Mouse (Mus musculus): ENCODE measurements at regions not wholly inside any gene's neighbourhood (a gene's known extent, or its start where the extent isn't known, plus 50 kb on each side); places are given as distances from the start of the nearest gene placed in this dataset.

DNA sequence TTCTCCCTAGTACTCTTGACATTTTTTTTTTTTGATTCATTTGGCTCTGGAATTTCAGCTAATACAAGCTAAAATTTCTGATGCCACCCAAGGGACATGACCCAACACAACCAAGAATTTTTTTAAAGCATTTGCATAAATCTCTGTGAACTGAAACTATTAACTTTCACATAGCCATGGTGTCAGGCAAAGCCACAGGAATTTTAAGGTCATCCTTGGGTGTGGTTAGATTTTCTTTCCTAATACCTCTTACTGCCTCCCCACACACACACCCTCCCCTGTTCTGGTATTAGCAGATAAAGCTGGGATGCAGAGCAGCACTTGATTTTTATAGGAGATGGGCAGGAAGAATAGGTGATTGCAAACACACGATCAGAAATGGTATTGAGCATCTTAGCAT is 150.9 kb upstream of the Tmco5 start:
- Histone ChIP-seq H3K9ac (replicated peaks) (no peak overlapping the region), H3K4me2 (ENCODE audit: low read depth, low read length) (no peak overlapping the region), H3K27me3 (ENCODE audit: insufficient read depth, low read length) (no peaks in the 10 kb centered on the region), H3K4me3 (ENCODE audit: low read depth, low read length) (no peak overlapping the region), H3K36me3 (replicated peaks; ENCODE audit: insufficient read depth, low read length) (no peaks in the 10 kb centered on the region), H3K4me1 (ENCODE audit: insufficient read depth) (no peaks in the 10 kb centered on the region), H3K27ac (ENCODE audit: low read depth) (no peak overlapping the region), H3K9me3 (ENCODE audit: low read length) (no peaks in the 10 kb centered on the region)
- ATAC-seq = no peak
- DNase-seq = no peak
- 40% methylated on average over 1 of the region's 1 CpGs for WGBS (ENCODE audit: insufficient replicate concordance)
- TF ChIP-seq CTCF (IDR thresholded peaks at IDR 0.05; ENCODE audit: low read depth) (no peak), EP300 (IDR thresholded peaks at IDR 0.05; ENCODE audit: low read depth) (no peak)

DNA sequence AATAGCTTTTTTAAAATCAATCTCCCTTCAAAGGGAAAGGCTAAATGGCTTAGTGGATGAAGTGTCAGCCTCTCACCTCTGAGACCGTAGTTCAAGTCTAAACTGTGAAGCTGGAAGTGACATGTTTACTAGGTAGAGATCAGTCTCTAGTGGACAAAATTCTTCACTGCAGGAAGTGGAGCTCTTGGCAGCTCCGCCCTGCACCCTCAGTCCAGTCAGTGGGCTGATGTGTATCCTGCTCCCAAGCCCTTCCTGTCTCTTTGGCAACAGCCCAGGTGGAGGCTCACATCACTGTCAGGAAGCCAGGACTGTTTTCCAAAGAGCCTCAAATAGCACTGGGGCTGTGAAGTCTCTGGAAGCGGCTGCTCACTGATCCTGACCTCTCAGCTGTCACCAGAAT is 142.8 kb upstream of the Tmco5 start:
- Histone ChIP-seq H3K4me1 (ENCODE audit: insufficient read depth) (no peaks in the 10 kb centered on the region), H3K36me3 (replicated peaks; ENCODE audit: insufficient read depth, low read length) (no peaks in the 10 kb centered on the region), H3K27me3 (ENCODE audit: insufficient read depth, low read length) (no peaks in the 10 kb centered on the region), H3K27ac (ENCODE audit: low read depth) (no peak overlapping the region), H3K9me3 (ENCODE audit: low read length) (no peaks in the 10 kb centered on the region), H3K4me2 (ENCODE audit: low read depth, low read length) (no peak overlapping the region), H3K9ac (replicated peaks) (no peak overlapping the region), H3K4me3 (ENCODE audit: low read depth, low read length) (no peak overlapping the region)
- DNase-seq = peak; percentile 12
- no peak for TF ChIP-seq EP300 (IDR thresholded peaks at IDR 0.05; ENCODE audit: low read depth)
- TF ChIP-seq CTCF (IDR thresholded peaks at IDR 0.05; ENCODE audit: low read depth) = peak; percentile 24; the same call in 1 of the 2 replicates
- 38% methylated on average over 3 of the region's 3 CpGs for WGBS (ENCODE audit: insufficient replicate concordance)
- ATAC-seq = no peak

- no peak for ATAC-seq
- WGBS (ENCODE audit: insufficient replicate concordance) = 74% methylated on average over 15 of the region's 15 CpGs
These were observed 109.9 kb upstream of the Tmco5 start for GRCm38 (mm10) chr2:116768459-116769047.

DNA sequence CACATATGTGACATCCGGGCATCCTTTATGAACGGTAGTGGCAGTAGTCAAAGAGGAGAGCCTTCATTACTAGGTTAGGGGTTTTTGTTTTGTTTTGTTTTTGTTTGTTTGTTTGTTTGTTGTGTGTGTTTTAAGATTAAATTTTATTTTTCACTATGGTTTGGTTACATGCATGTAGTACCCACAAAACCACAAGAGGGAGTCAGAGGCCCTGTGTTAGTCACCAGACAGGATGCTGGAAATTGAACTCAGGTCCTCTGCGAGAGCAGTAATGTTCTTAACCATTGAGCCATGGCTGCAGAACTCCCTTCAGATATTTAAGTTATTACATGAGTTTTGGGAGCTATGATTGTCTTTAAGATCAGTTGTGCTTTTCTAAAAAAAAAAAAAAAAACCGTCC is 109.3 kb upstream of the Tmco5 start:
- ATAC-seq = no peak
- WGBS (ENCODE audit: insufficient replicate concordance) = 64% methylated on average over 4 of the region's 4 CpGs
- H3K27me3 ChIP-seq (ENCODE audit: insufficient read depth, low read length) = no peaks in the 10 kb centered on the region

More at GRCm38 (mm10) chr2:116768459-116769047, 109.9 kb upstream of the Tmco5 start:
- DNase-seq = no peak
- TF ChIP-seq CTCF (IDR thresholded peaks at IDR 0.05; ENCODE audit: low read depth) = no peak
- no peak for TF ChIP-seq EP300 (IDR thresholded peaks at IDR 0.05; ENCODE audit: low read depth)
- no peak overlapping the region for H3K4me3 ChIP-seq (ENCODE audit: low read depth, low read length)
- no peak overlapping the region for H3K9ac ChIP-seq (replicated peaks)
- H3K27me3 ChIP-seq (ENCODE audit: insufficient read depth, low read length) = no peaks in the 10 kb centered on the region
- no peak overlapping the region for H3K27ac ChIP-seq (ENCODE audit: low read depth)
- H3K36me3 ChIP-seq (replicated peaks; ENCODE audit: insufficient read depth, low read length) = no peaks in the 10 kb centered on the region
- H3K4me2 ChIP-seq (ENCODE audit: low read depth, low read length) = no peak overlapping the region
- H3K4me1 ChIP-seq (ENCODE audit: insufficient read depth) = no peaks in the 10 kb centered on the region
- H3K9me3 ChIP-seq (ENCODE audit: low read length) = no peaks in the 10 kb centered on the region

DNA sequence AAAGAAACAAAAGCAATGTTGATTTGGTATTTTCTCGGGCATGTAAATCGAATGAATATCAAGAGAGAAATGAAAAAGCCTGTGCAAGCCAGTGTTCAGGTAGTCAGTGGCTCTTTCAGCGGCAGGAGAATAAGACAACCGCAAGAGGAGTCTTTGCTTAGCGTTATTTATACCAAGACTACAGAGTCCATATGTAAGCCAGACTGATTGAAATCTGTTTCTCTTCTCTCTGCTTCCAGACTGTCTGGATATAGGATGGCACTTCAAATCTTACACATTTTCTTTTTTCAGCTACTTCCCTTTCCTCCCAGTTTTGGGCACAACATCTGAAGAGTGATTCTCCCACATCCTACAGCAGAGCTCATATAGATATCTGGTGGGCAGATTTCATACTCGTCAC is 105.9 kb upstream of the Tmco5 start:
- DNase-seq (no peak), ATAC-seq (no peak)
- Histone ChIP-seq H3K27ac (ENCODE audit: low read depth) (no peak overlapping the region), H3K36me3 (replicated peaks; ENCODE audit: insufficient read depth, low read length) (no peaks in the 10 kb centered on the region), H3K4me2 (ENCODE audit: low read depth, low read length) (no peak overlapping the region), H3K4me3 (ENCODE audit: low read depth, low read length) (no peak overlapping the region), H3K9ac (replicated peaks) (no peak overlapping the region), H3K9me3 (ENCODE audit: low read length) (no peaks in the 10 kb centered on the region), H3K27me3 (ENCODE audit: insufficient read depth, low read length) (no peaks in the 10 kb centered on the region), H3K4me1 (ENCODE audit: insufficient read depth) (no peaks in the 10 kb centered on the region)
- TF ChIP-seq EP300 (IDR thresholded peaks at IDR 0.05; ENCODE audit: low read depth) (no peak), CTCF (IDR thresholded peaks at IDR 0.05; ENCODE audit: low read depth) (no peak)
- WGBS (ENCODE audit: insufficient replicate concordance) = 78% methylated on average over 6 of the region's 6 CpGs

More for the DNA sequence above, 109.3 kb upstream of the Tmco5 start:
- Histone ChIP-seq H3K27ac (ENCODE audit: low read depth) (no peak overlapping the region), H3K9me3 (ENCODE audit: low read length) (no peaks in the 10 kb centered on the region), H3K36me3 (replicated peaks; ENCODE audit: insufficient read depth, low read length) (no peaks in the 10 kb centered on the region), H3K4me1 (ENCODE audit: insufficient read depth) (no peaks in the 10 kb centered on the region), H3K4me3 (ENCODE audit: low read depth, low read length) (no peak overlapping the region), H3K4me2 (ENCODE audit: low read depth, low read length) (no peak overlapping the region), H3K9ac (replicated peaks) (no peak overlapping the region)
- no peak for DNase-seq
- no peak for TF ChIP-seq EP300 (IDR thresholded peaks at IDR 0.05; ENCODE audit: low read depth)
- 0 out of 2 replicates have a peak, but pooled peaks have one; percentile 17 for TF ChIP-seq CTCF (IDR thresholded peaks at IDR 0.05; ENCODE audit: low read depth)

GRCm38 (mm10) chr2:116800141-116800540 is 78.3 kb upstream of the Tmco5 start:
- Histone ChIP-seq H3K4me1 (ENCODE audit: insufficient read depth) (no peaks in the 10 kb centered on the region), H3K27ac (ENCODE audit: low read depth) (no peak overlapping the region), H3K27me3 (ENCODE audit: insufficient read depth, low read length) (no peaks in the 10 kb centered on the region), H3K9me3 (ENCODE audit: low read length) (no peaks in the 10 kb centered on the region), H3K4me2 (ENCODE audit: low read depth, low read length) (no peak overlapping the region), H3K36me3 (replicated peaks; ENCODE audit: insufficient read depth, low read length) (no peaks in the 10 kb centered on the region), H3K9ac (replicated peaks) (no peak overlapping the region), H3K4me3 (ENCODE audit: low read depth, low read length) (no peak overlapping the region)
- ATAC-seq = no peak
- DNase-seq = no peak
- 69% methylated on average over 2 of the region's 2 CpGs for WGBS (ENCODE audit: insufficient replicate concordance)
- TF ChIP-seq CTCF (IDR thresholded peaks at IDR 0.05; ENCODE audit: low read depth) (no peak), EP300 (IDR thresholded peaks at IDR 0.05; ENCODE audit: low read depth) (no peak)
